Mouse (Mus musculus) layer of hippocampus, adult 2 months (tissue): Measurements from ENCODE around the gene Pou2f3. TPM values are rescaled to one million over a fixed set of nuclear protein-coding genes. Genes with fewer than 3 reads are reported as not detected.

Experiments used
- DNase-seq, 2 experiments: peaks; one replicate each; pipeline ENCODE4 v3.0.0; 2022; ENCODE audit warnings: low spot score in 2 of 2
- H3K27ac ChIP-seq: fragments of 200-600 bp; 2 replicates; pipeline ENCODE4 v1.8.1; 2022
- H3K4me3 ChIP-seq: fragments of 200-600 bp; 2 replicates; pipeline ENCODE4 v1.8.1; 2022; ENCODE audit warnings: mild to moderate bottlenecking
- CTCF ChIP-seq: fragments of 200-600 bp; conservative IDR thresholded peaks from 2 replicates; pipeline ENCODE4 v1.8.1; 2022; ENCODE audit warnings: antibody characterized with exemption, mild to moderate bottlenecking, moderate library complexity
- total RNA-seq, 2 experiments: library from RNA; stranded (reverse); gene quantifications; 2 replicates each; pipeline ENCODE4 v1.2.3; 2021

Pou2f3 gene
- total RNA-seq, 2 experiments from 2014 or later: 0.22 to 0.33 TPM

DNA sequence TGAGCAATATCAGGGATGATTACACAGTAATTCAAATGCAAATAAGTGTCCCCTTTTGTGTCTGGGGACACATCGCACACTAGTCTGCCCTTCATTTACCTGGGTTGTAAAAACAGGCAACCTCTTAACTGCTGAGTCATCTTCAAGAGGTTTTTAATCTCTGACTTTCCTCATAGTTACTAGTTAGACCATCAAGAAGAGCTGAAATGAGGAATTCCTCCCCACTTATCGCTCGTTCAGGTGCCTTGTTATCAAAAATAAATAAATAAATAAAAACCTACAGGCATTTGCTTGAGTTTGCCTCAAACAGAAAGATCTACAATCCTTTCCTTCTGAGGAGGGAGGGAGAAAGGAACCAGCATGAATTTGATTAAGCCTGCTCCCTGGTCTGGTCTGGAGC, 101.4 kb downstream of the Pou2f3 start:
- peak overlapping the region; percentile 98 for H3K27ac ChIP-seq
- H3K4me3 ChIP-seq: no peak overlapping the region
- no peak for DNase-seq
- TF ChIP-seq CTCF: no peak

- peak overlapping the region; percentile 98 for H3K27ac ChIP-seq
- no peak overlapping the region for H3K4me3 ChIP-seq
- TF ChIP-seq CTCF: no peak
- no peak for DNase-seq
Observed at GRCm38 (mm10) chr9:43108081-43108480, 102.1 kb downstream of the Pou2f3 start.

DNA sequence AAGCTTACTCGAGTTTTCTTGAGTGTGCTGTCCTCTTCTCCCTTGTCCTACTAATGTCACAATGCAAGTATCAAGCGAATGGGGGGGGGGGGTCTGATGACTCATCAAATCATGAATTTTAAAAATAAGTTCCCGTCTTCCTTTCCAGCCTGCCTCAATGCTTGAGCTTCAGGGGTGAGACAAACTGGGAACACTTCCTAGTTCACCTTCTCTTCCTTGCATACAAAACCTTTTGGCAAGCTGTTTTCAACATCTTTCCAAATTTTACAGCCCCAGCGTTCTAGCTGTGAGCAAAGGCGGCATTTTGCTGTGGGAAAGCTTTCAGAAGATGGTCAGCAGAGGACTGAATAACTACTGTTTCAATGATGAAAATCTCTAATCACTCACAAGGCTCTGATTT, 102.6 kb downstream of the Pou2f3 start:
- Histone ChIP-seq H3K27ac (peak overlapping the region; percentile 98), H3K4me3 (peak overlapping the region; percentile 96; the same call in 1 of the 2 replicates)
- DNase-seq: peak in 1 of 2 experiments; percentile 38
- TF ChIP-seq CTCF: no peak

GRCm38 (mm10) chr9:43107187-43107517, 103.0 kb downstream of the Pou2f3 start, which contains the start of gene Arhgef12:
Arhgef12 (minus strand) TSS chr9:43107239.
- TF ChIP-seq CTCF: peak; percentile 78
- H3K4me3 ChIP-seq: peak within 1 kb of the TSS; percentile 96
- peak; percentile 43 to 51 for DNase-seq
- H3K27ac ChIP-seq: peak within 1 kb of the TSS; percentile 98

GRCm38 (mm10) chr9:43106426-43107186, 103.6 kb downstream of the Pou2f3 start:
- peak in 1 of 2 experiments; percentile 39 for DNase-seq
- H3K27ac ChIP-seq: peak overlapping the region; percentile 98
- TF ChIP-seq CTCF: no peak
- H3K4me3 ChIP-seq: peak overlapping the region; percentile 96

DNA sequence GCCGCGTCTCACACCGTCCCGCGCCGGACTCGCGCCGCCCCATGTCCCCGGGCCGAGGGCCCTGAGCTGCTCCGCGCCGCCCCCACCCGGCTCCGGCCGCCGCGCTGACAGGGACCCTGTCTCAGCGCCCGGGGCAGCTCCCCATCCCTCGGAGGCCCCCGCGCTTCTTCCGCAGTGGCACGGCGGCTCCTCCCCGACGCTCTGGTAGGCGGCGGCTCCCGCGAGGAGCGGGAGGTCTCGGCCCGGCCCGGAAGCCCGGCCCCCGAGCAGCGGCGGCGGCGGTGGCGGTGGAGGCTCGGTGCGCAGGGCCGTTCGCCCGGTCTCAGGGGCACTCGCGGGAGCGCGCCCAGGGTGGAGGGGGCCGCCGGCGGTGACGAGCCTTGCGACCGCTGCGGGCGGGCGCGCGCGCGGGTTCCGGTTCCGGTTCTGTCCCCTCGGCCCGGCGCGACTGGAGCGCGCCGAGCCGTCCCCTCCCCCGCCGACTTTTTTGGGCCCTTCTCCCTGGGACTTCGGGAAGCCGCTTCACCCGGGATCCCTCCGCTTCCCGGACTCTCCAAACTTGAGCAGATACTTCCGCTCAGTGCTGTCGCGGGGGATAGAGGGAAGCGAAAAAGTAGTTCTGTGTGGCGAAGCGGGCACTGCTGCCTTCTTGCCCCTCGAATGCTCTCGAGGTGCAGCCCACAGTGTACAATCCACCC, 104.4 kb downstream of the Pou2f3 start:
- Histone ChIP-seq H3K4me3 (peak overlapping the region; percentile 96), H3K27ac (peak overlapping the region; percentile 98)
- DNase-seq: peak; percentile 91
- TF ChIP-seq CTCF: no peak

- TF ChIP-seq CTCF: no peak
- H3K27ac ChIP-seq: peak overlapping the region; percentile 98
- peak in 1 of 2 experiments; percentile 41 for DNase-seq
- peak overlapping the region; percentile 96 for H3K4me3 ChIP-seq
Observed at GRCm38 (mm10) chr9:43104873-43105663, 105.1 kb downstream of the Pou2f3 start.

DNA sequence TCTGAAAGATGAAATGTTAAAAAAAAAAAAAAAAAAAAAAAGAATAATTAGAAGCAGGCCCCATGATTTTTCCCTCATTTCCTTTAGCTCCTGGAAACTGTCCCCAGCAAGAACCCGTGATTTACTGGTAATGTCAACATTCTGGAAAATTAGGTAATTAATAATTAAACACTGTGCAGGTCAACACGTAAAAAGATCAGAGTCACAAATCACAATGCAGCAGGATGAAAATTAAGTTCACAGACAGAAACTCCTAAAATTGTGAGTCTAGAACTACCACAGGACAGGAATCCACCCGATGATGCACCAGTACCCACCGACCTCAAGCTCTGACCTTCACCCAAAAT, 105.7 kb downstream of the Pou2f3 start:
- Histone ChIP-seq H3K27ac (peak overlapping the region; percentile 98), H3K4me3 (peak overlapping the region; percentile 96)
- no peak for DNase-seq
- TF ChIP-seq CTCF: no peak

DNA sequence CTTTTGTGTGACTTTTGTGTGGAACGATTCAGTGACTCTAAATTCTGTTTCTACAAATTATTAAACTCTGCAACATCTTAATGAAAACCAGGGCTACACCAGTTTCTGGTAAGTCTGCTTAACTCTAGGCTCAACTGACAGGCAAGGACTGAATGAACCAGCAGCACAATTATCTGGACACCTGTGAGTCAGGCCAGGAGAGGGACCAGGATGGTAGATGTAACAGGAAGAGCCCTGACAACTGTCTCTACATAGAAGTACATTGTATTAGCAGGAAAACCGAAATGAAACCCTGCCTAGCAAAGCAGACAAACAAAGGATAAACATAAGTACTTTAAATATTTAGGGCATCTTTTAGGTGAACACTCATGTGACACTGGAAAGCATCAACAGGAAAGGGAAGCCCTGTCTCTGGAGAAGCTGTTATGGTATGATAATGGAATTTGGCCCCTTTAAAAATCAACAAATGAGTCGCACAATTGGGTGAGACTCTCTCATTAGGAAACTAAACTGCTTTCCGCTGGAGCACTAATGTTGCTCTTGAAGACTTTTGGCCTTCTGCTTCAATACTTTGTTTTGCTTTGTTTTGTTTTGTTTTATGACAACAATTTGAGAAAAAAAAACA, 106.4 kb downstream of the Pou2f3 start:
- TF ChIP-seq CTCF: no peak
- DNase-seq: no peak
- Histone ChIP-seq H3K4me3 (peak overlapping the region; percentile 96), H3K27ac (peak overlapping the region; percentile 98)

DNA sequence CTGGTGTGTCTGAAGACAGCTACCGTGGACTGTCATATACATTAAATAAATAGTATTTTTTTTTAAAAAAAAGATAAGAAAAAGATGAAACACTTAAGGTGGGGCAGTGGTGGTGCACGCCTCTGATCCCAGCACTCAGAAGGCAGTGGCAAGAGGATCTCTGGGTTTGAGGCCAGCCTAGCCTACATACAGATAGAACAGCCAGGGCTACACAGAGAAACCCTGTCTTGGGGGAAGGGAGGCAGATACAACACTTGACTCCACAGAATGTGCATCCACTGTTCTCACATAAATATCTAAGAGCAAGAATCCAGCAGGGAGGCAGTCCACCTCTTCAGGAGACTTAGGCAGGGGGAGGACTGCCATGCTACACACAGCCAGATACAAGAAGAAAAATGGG, 107.2 kb downstream of the Pou2f3 start:
- no peak for DNase-seq
- Histone ChIP-seq H3K27ac (peak overlapping the region; percentile 98), H3K4me3 (peak overlapping the region; percentile 96)
- no peak; the same call in 1 of the 2 replicates for TF ChIP-seq CTCF

DNA sequence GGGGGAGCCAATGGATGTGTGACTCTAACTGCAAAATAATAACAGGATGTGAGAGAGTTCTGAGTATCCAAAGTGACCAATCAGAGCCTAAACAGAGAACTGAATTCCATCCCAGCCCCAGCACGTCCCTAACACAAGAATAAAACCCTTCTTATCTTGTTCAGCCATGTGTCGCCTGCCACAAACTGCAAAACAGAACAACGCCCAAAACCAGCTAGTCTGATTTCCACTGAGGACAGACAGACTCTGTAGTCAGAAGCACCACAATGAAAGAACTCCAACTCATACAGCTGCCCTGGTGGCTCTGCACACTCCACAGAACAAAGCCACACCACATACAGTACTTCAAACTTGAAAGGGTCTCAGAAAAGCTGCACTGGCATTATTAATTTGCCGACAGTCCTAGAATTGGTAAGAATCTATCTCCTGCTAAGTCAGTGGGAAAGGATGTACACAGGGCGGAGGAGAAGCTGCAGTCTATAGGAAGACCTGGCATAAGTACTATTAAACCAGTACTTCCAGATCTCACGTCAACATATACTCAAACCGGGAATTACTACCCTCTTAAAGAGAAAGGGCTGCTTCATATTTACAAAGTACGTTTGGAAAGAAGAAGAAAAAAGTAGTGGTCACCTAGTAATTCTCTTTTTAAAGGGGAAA, 108.1 kb downstream of the Pou2f3 start:
- Histone ChIP-seq H3K27ac (peak overlapping the region; percentile 98), H3K4me3 (peak overlapping the region; percentile 96)
- no peak for TF ChIP-seq CTCF
- DNase-seq: no peak

- H3K4me3 ChIP-seq: no peak overlapping the region
- no peak for TF ChIP-seq CTCF
- DNase-seq: no peak
- no peak overlapping the region for H3K27ac ChIP-seq
Observed at GRCm38 (mm10) chr9:43098922-43099321, 111.2 kb downstream of the Pou2f3 start.
